Mouse (Mus musculus) erythroblast, embryonic 14.5 days (primary cell): ENCODE data around the gene Ciz1.

Experiments
- GATA1 ChIP-seq: IDR thresholded peaks from 2 replicates; pipeline ENCODE4 v1.6.1; 2012; ENCODE audit warnings: low read length, inconsistent platforms, mixed read lengths
- TAL1 ChIP-seq: IDR thresholded peaks from 3 replicates; pipeline ENCODE4 v1.6.1; 2012; ENCODE audit warnings: low read length, inconsistent platforms, mixed read lengths

DNA sequence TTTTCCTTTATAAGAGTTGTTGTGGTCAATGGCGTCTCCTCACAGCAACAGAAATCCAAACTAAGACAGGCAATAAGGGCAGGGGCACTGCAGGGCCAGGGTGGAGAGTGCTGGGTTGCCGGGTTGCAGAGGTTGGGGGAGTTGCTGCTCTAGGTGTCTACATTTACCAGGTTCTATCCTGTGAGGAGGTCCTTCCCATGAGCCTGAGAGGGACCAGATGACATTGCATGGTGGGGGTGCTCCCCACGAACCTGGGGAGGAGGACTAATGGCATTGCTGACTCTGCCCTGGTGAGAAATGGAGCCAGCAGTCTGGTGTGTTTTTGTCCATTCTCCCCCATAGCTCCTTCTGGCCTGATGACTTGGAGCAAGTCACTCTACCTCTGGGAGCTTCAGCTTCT lies 5.6 kb downstream of the Ciz1 start:
- TF ChIP-seq GATA1 (no peak), TAL1 (no peak)
